Mouse (Mus musculus) G1E (cell line): ENCODE results near the gene Scn3b. TPM values are rescaled to one million over a fixed set of nuclear protein-coding genes. Genes with fewer than 3 reads are reported as not detected.

Experiments used
- ATAC-seq: 2 replicates; pipeline ENCODE4 v1.8.0; 2016; ENCODE audit warnings: mild to moderate bottlenecking; ENCODE audit not compliant: insufficient number of reproducible peaks, poor library complexity, low FRiP score, severe bottlenecking; ENCODE audit errors: extremely low read depth
- DNase-seq: peaks from one replicate; pipeline ENCODE4 v3.0.0; 2012; ENCODE audit warnings: low spot score
- H3K27me3 ChIP-seq: 2 replicates; pipeline ENCODE4 v1.6.1; 2012; ENCODE audit warnings: mild to moderate bottlenecking, low read length, inconsistent platforms; ENCODE audit not compliant: insufficient read depth
- H3K36me3 ChIP-seq: replicated peaks from 2 replicates; pipeline ENCODE3; 2012; ENCODE audit warnings: mild to moderate bottlenecking, inconsistent platforms
- H3K4me1 ChIP-seq: 2 replicates; pipeline ENCODE4 v1.6.1; 2012; ENCODE audit warnings: low read depth, low read length, inconsistent platforms, mixed read lengths; ENCODE audit not compliant: insufficient read depth
- H3K4me3 ChIP-seq: 2 replicates; pipeline ENCODE4 v1.5.1; 2012; ENCODE audit warnings: low read depth, mild to moderate bottlenecking, inconsistent platforms, low read length, moderate library complexity, mixed read lengths
- H3K9me3 ChIP-seq: replicated peaks from 2 replicates; pipeline ENCODE4 v1.6.1; 2012; ENCODE audit warnings: inconsistent platforms
- CTCF ChIP-seq: IDR thresholded peaks from 2 replicates; pipeline ENCODE4 v1.5.1; 2012; ENCODE audit warnings: low read depth, low read length, inconsistent platforms, mixed read lengths
- GATA1 ChIP-seq: IDR thresholded peaks from 2 replicates; pipeline ENCODE4 v1.6.1; 2012; ENCODE audit warnings: borderline replicate concordance, low read length, inconsistent platforms, mixed read lengths
- GATA2 ChIP-seq: IDR thresholded peaks from 2 replicates; pipeline ENCODE4 v1.6.1; 2012; ENCODE audit warnings: low read depth, low read length, inconsistent platforms, borderline replicate concordance
- POLR2AphosphoS5 ChIP-seq: IDR thresholded peaks from 2 replicates; pipeline ENCODE4 v1.6.1; 2012; ENCODE audit warnings: low read depth, low read length, inconsistent platforms; ENCODE audit not compliant: insufficient replicate concordance
- TAL1 ChIP-seq: conservative IDR thresholded peaks from 2 replicates; pipeline ENCODE4 v1.6.1; 2012; ENCODE audit warnings: low read depth, low read length, inconsistent platforms, mixed read lengths
- polyA plus RNA-seq: library from polyadenylated mRNA; stranded (reverse); fragments of >175 nt; gene quantifications from 2 replicates; pipeline ENCODE4 v1.2.3, GENCODE M21; 2012
- total RNA-seq, 2 experiments: library from RNA; stranded (forward) in 1 of 2; stranded (reverse) in 1 of 2; fragments of 200-1000 nt in 1 of 2; fragments of >200 nt in 1 of 2; fragmentation: Nextera tagmentation in 1 of 2; gene quantifications; 2 replicates each; pipeline ENCODE4 v1.2.3; 2014 to 2017

Scn3b gene
- total and polyA plus RNA-seq, 3 experiments: 0.05 TPM; not detected in 2

GRCm38 (mm10) chr9:40317735-40318134, 48.7 kb downstream of the Scn3b start:
- TF ChIP-seq GATA1: no peak
- no peak for TF ChIP-seq POLR2AphosphoS5
- TF ChIP-seq CTCF: no peak
- TF ChIP-seq GATA2: no peak
- no peak for TF ChIP-seq TAL1
- Histone ChIP-seq H3K36me3 (no peaks in the 10 kb centered on the region), H3K4me1 (no peaks in the 10 kb centered on the region), H3K4me3 (no peak overlapping the region), H3K27me3 (no peaks in the 10 kb centered on the region), H3K9me3 (peaks cover 15% of the 10 kb centered on the region)
- DNase-seq: no peak
- ATAC-seq: no peak

- Histone ChIP-seq H3K9me3 (peaks cover 19% of the 10 kb centered on the region), H3K4me1 (no peaks in the 10 kb centered on the region), H3K36me3 (no peaks in the 10 kb centered on the region), H3K27me3 (no peaks in the 10 kb centered on the region), H3K4me3 (no peak overlapping the region)
- ATAC-seq (no peak), DNase-seq (no peak)
- TF ChIP-seq GATA1: no peak
- no peak for TF ChIP-seq GATA2
- TF ChIP-seq CTCF: no peak
- no peak for TF ChIP-seq POLR2AphosphoS5
- TF ChIP-seq TAL1: no peak
These were observed 49.8 kb downstream of the Scn3b start for GRCm38 (mm10) chr9:40318771-40319170.

- no peak overlapping the region for H3K4me3 ChIP-seq
- H3K9me3 ChIP-seq: peaks cover 23% of the 10 kb centered on the region
- no peaks in the 10 kb centered on the region for H3K4me1 ChIP-seq
- TF ChIP-seq GATA1 (no peak), CTCF (no peak), TAL1 (no peak), POLR2AphosphoS5 (no peak)
- no peak for DNase-seq
- no peak for ATAC-seq
- no peaks in the 10 kb centered on the region for H3K27me3 ChIP-seq
- H3K36me3 ChIP-seq: no peaks in the 10 kb centered on the region
These were observed 51.4 kb downstream of the Scn3b start for GRCm38 (mm10) chr9:40320405-40320804.

- no peaks in the 10 kb centered on the region for H3K36me3 ChIP-seq
- peaks cover 23% of the 10 kb centered on the region for H3K9me3 ChIP-seq
- no peak overlapping the region for H3K4me3 ChIP-seq
- H3K4me1 ChIP-seq: no peaks in the 10 kb centered on the region
- TF ChIP-seq CTCF (no peak), GATA2 (no peak), GATA1 (no peak), TAL1 (no peak), POLR2AphosphoS5 (no peak)
- ATAC-seq (no peak), DNase-seq (no peak)
- no peaks in the 10 kb centered on the region for H3K27me3 ChIP-seq
These were observed 52.1 kb downstream of the Scn3b start for GRCm38 (mm10) chr9:40320879-40321667.

GRCm38 (mm10) chr9:40321668-40322003, 52.6 kb downstream of the Scn3b start:
- DNase-seq (no peak), ATAC-seq (no peak)
- Histone ChIP-seq H3K9me3 (peaks cover 27% of the 10 kb centered on the region), H3K4me3 (no peak overlapping the region), H3K4me1 (no peaks in the 10 kb centered on the region), H3K27me3 (no peaks in the 10 kb centered on the region), H3K36me3 (no peaks in the 10 kb centered on the region)
- TF ChIP-seq POLR2AphosphoS5 (no peak), CTCF (no peak), TAL1 (no peak), GATA2 (no peak), GATA1 (no peak)

GRCm38 (mm10) chr9:40322372-40322771, 53.4 kb downstream of the Scn3b start:
- Histone ChIP-seq H3K4me3 (no peak overlapping the region), H3K4me1 (no peaks in the 10 kb centered on the region), H3K27me3 (no peaks in the 10 kb centered on the region), H3K9me3 (peaks cover 28% of the 10 kb centered on the region), H3K36me3 (no peaks in the 10 kb centered on the region)
- TF ChIP-seq POLR2AphosphoS5: no peak
- DNase-seq (no peak), ATAC-seq (no peak)

GRCm38 (mm10) chr9:40323171-40323570, 54.2 kb downstream of the Scn3b start:
- Histone ChIP-seq H3K27me3 (no peaks in the 10 kb centered on the region), H3K4me3 (no peak overlapping the region), H3K4me1 (no peaks in the 10 kb centered on the region), H3K36me3 (no peaks in the 10 kb centered on the region), H3K9me3 (peaks cover 31% of the 10 kb centered on the region)
- no peak for ATAC-seq
- no peak for DNase-seq
- TF ChIP-seq TAL1 (no peak), POLR2AphosphoS5 (no peak), GATA1 (no peak), CTCF (no peak), GATA2 (no peak)
